Mouse (Mus musculus) thymus, adult 2 months (tissue): Measurements from ENCODE around the gene Macrod2. TPM values are rescaled to one million over a fixed set of nuclear protein-coding genes. Genes with fewer than 3 reads are reported as not detected.

Source experiments
- DNase-seq: peaks from one replicate; pipeline ENCODE4 v3.0.0; 2021
- H3K27ac ChIP-seq: fragments of 200-500 bp; 2 replicates; pipeline ENCODE4 v1.5.1; 2012; ENCODE audit warnings: low read length, control low read depth; ENCODE audit not compliant: control insufficient read depth, insufficient read depth
- H3K27me3 ChIP-seq: fragments of 200-500 bp; 2 replicates; pipeline ENCODE4 v1.6.1; 2012; ENCODE audit warnings: mild to moderate bottlenecking, low read length, moderate library complexity, mixed read lengths; ENCODE audit not compliant: control insufficient read depth, insufficient read depth
- H3K36me3 ChIP-seq: fragments of 200-500 bp; 2 replicates; pipeline ENCODE4 v1.6.1; 2012; ENCODE audit warnings: mild to moderate bottlenecking, low read length, moderate library complexity; ENCODE audit not compliant: control insufficient read depth, insufficient read depth
- H3K4me1 ChIP-seq: fragments of 200-500 bp; replicated peaks from 2 replicates; pipeline ENCODE4 v1.6.1; 2012; ENCODE audit warnings: low read length; ENCODE audit not compliant: control insufficient read depth, insufficient read depth
- H3K4me3 ChIP-seq: fragments of 200-500 bp; 2 replicates; pipeline ENCODE4 v1.5.1; 2012; ENCODE audit warnings: mild to moderate bottlenecking, low read length, control low read depth, moderate library complexity; ENCODE audit not compliant: control insufficient read depth, insufficient read depth
- CTCF ChIP-seq: fragments of 200-500 bp; IDR thresholded peaks from 2 replicates; pipeline ENCODE4 v1.5.1; 2012; ENCODE audit warnings: mild to moderate bottlenecking, control low read depth, low read length, moderate library complexity, borderline replicate concordance; ENCODE audit not compliant: control insufficient read depth, poor library complexity, insufficient read depth; ENCODE audit errors: extremely low read depth
- POLR2A ChIP-seq: fragments of 200-500 bp; IDR thresholded peaks from 2 replicates; pipeline ENCODE4 v1.6.1; 2012; ENCODE audit warnings: mild to moderate bottlenecking, low read length, control low read depth, moderate library complexity; ENCODE audit not compliant: control insufficient read depth, poor library complexity, insufficient read depth; ENCODE audit errors: extremely low read depth
- WGBS: fragments of 180-500 bp; shearing (Covaris S2); methylation state at CpG from one replicate; pipeline ENCODE4 v1.1.7; 2018; 5-methylcytosine and 5-hydroxymethylcytosine counted together
- polyA plus RNA-seq: library from polyadenylated mRNA; depleted of rRNA; stranded (reverse); fragments of >200 nt; gene quantifications from 2 replicates; pipeline ENCODE4 v1.2.3, GENCODE M21; 2012

The Macrod2 gene
- polyA plus RNA-seq, 1 experiment = 2.3 TPM

- H3K27me3 ChIP-seq = no peaks in the 10 kb centered on the region
- no peaks in the 10 kb centered on the region for H3K36me3 ChIP-seq
- DNase-seq = no peak
- WGBS = 47% methylated on average over 10 of the region's 10 CpGs
- no peak for TF ChIP-seq CTCF
- no peak for TF ChIP-seq POLR2A
- no peak overlapping the region for H3K27ac ChIP-seq
- no peaks in the 10 kb centered on the region for H3K4me1 ChIP-seq
- no peak overlapping the region for H3K4me3 ChIP-seq
Observed at GRCm38 (mm10) chr2:142163506-142164275, 1768.6 kb downstream of the Macrod2 start.

GRCm38 (mm10) chr2:142169649-142170048, 1774.5 kb downstream of the Macrod2 start:
- TF ChIP-seq CTCF (no peak), POLR2A (no peak)
- 84% methylated on average over 2 of the region's 2 CpGs for WGBS
- DNase-seq = no peak
- H3K27me3 ChIP-seq = no peaks in the 10 kb centered on the region
- H3K36me3 ChIP-seq = no peaks in the 10 kb centered on the region
- no peak overlapping the region for H3K4me3 ChIP-seq
- no peak overlapping the region for H3K27ac ChIP-seq
- H3K4me1 ChIP-seq = no peaks in the 10 kb centered on the region

- TF ChIP-seq POLR2A (no peak), CTCF (no peak)
- DNase-seq = no peak
- no peak overlapping the region for H3K4me3 ChIP-seq
- WGBS = 95% methylated on average over 3 of the region's 3 CpGs
- no peaks in the 10 kb centered on the region for H3K27me3 ChIP-seq
- H3K4me1 ChIP-seq = no peaks in the 10 kb centered on the region
- no peaks in the 10 kb centered on the region for H3K36me3 ChIP-seq
- no peak overlapping the region for H3K27ac ChIP-seq
Observed at GRCm38 (mm10) chr2:142172706-142173105, 1777.6 kb downstream of the Macrod2 start.

GRCm38 (mm10) chr2:142174039-142174438, 1778.9 kb downstream of the Macrod2 start:
- 79% methylated on average over 2 of the region's 2 CpGs for WGBS
- H3K27ac ChIP-seq = no peak overlapping the region
- H3K27me3 ChIP-seq = no peaks in the 10 kb centered on the region
- no peaks in the 10 kb centered on the region for H3K4me1 ChIP-seq
- no peaks in the 10 kb centered on the region for H3K36me3 ChIP-seq
- TF ChIP-seq POLR2A (no peak), CTCF (no peak)
- no peak for DNase-seq
- no peak overlapping the region for H3K4me3 ChIP-seq

GRCm38 (mm10) chr2:142186922-142187321, 1791.8 kb downstream of the Macrod2 start:
- Histone ChIP-seq H3K27ac (no peak overlapping the region), H3K27me3 (no peaks in the 10 kb centered on the region), H3K4me3 (no peak overlapping the region), H3K36me3 (no peaks in the 10 kb centered on the region), H3K4me1 (no peaks in the 10 kb centered on the region)
- TF ChIP-seq CTCF = no peak
- TF ChIP-seq POLR2A = no peak
- DNase-seq = no peak
- WGBS = 87% methylated on average over 2 of the region's 2 CpGs

- no peak overlapping the region for H3K27ac ChIP-seq
- H3K36me3 ChIP-seq = no peaks in the 10 kb centered on the region
- no peaks in the 10 kb centered on the region for H3K4me1 ChIP-seq
- no peak overlapping the region for H3K4me3 ChIP-seq
- TF ChIP-seq POLR2A = no peak
- TF ChIP-seq CTCF = no peak
- no peaks in the 10 kb centered on the region for H3K27me3 ChIP-seq
- WGBS = 88% methylated on average over 5 of the region's 5 CpGs
- DNase-seq = no peak
Observed at GRCm38 (mm10) chr2:142187428-142187827, 1792.3 kb downstream of the Macrod2 start.

- Histone ChIP-seq H3K36me3 (no peaks in the 10 kb centered on the region), H3K4me1 (no peaks in the 10 kb centered on the region), H3K27ac (no peak overlapping the region), H3K27me3 (no peaks in the 10 kb centered on the region), H3K4me3 (no peak overlapping the region)
- WGBS = 77% methylated on average over 1 of the region's 1 CpGs
- no peak for DNase-seq
- no peak for TF ChIP-seq POLR2A
- TF ChIP-seq CTCF = no peak
Observed at GRCm38 (mm10) chr2:142217371-142217770, 1822.3 kb downstream of the Macrod2 start.
